Mouse (Mus musculus): ENCODE data around the gene Exoc8. TPM values are rescaled to one million over a fixed set of nuclear protein-coding genes. Genes with fewer than 3 reads are reported as not detected.

The Exoc8 gene
- total RNA-seq, 1 experiment, result 16.8 TPM

- TF ChIP-seq ZC3H11A (IDR thresholded peaks at IDR 0.05; ENCODE audit: borderline replicate concordance, low read depth, low read length) (no peak), MAFK (IDR thresholded peaks at IDR 0.05; ENCODE audit: insufficient read depth, low read depth, low read length) (no peak), ZNF384 (IDR thresholded peaks at IDR 0.05; ENCODE audit: low read depth, low read length) (no peak), HCFC1 (IDR thresholded peaks at IDR 0.05; ENCODE audit: borderline replicate concordance, insufficient read depth, low read length) (no peak), CHD2 (IDR thresholded peaks at IDR 0.05; ENCODE audit: low read depth, low read length) (no peak)
- DNase-seq (ENCODE audit: low read depth, low spot score), result no peak
- no peak overlapping the region for H3K4me3 ChIP-seq (ENCODE audit: insufficient read depth in 1 of 2, low read depth in 1 of 2, low read length in 2 of 2, poor library complexity in 1 of 2, severe bottlenecking in 1 of 2)
- no peak overlapping the region for H3K27ac ChIP-seq (ENCODE audit: insufficient read depth, low read depth, low read length, poor library complexity, severe bottlenecking)
- no peaks in the 10 kb centered on the region for H3K9me3 ChIP-seq (ENCODE audit: control insufficient read depth, insufficient read depth, low read depth, low read length)
- in situ Hi-C loops (cut with MboI; ENCODE audit: low sequenced_read_pairs in 2 of 2, unreplicated experiment in 2 of 2), result no loop called here
- H3K4me1 ChIP-seq (ENCODE audit: control insufficient read depth in 2 of 2, insufficient read depth in 2 of 2, low read length in 2 of 2, poor library complexity in 1 of 2), result no peaks in the 10 kb centered on the region
- peaks cover 6% of the 10 kb centered on the region; the same call in 1 of the 2 replicates for H3K36me3 ChIP-seq (ENCODE audit: control insufficient read depth, insufficient read depth, low read length, poor library complexity, severe bottlenecking)
- H3K9ac ChIP-seq (ENCODE audit: insufficient read depth, low read depth, low read length, poor library complexity, severe bottlenecking), result no peak overlapping the region
Measured at GRCm38 (mm10) chr8:124911938-124912872, 14.7 kb upstream of the Exoc8 start.

- Histone ChIP-seq H3K9me3 (ENCODE audit: control insufficient read depth, insufficient read depth, low read depth, low read length) (no peaks in the 10 kb centered on the region), H3K36me3 (ENCODE audit: control insufficient read depth, insufficient read depth, low read length, poor library complexity, severe bottlenecking) (peaks cover 6% of the 10 kb centered on the region; the same call in 1 of the 2 replicates), H3K4me3 (ENCODE audit: insufficient read depth in 1 of 2, low read depth in 1 of 2, low read length in 2 of 2, poor library complexity in 1 of 2, severe bottlenecking in 1 of 2) (no peak overlapping the region), H3K27ac (ENCODE audit: insufficient read depth, low read depth, low read length, poor library complexity, severe bottlenecking) (no peak overlapping the region), H3K9ac (ENCODE audit: insufficient read depth, low read depth, low read length, poor library complexity, severe bottlenecking) (no peak overlapping the region), H3K4me1 (ENCODE audit: control insufficient read depth in 2 of 2, insufficient read depth in 2 of 2, low read length in 2 of 2, poor library complexity in 1 of 2) (no peaks in the 10 kb centered on the region)
- DNase-seq (ENCODE audit: low read depth, low spot score), result no peak
- no peak for TF ChIP-seq CHD2 (IDR thresholded peaks at IDR 0.05; ENCODE audit: low read depth, low read length)
- no peak for TF ChIP-seq ZNF384 (IDR thresholded peaks at IDR 0.05; ENCODE audit: low read depth, low read length)
- TF ChIP-seq ZC3H11A (IDR thresholded peaks at IDR 0.05; ENCODE audit: borderline replicate concordance, low read depth, low read length), result no peak
- no peak for TF ChIP-seq HCFC1 (IDR thresholded peaks at IDR 0.05; ENCODE audit: borderline replicate concordance, insufficient read depth, low read length)
- TF ChIP-seq MAFK (IDR thresholded peaks at IDR 0.05; ENCODE audit: insufficient read depth, low read depth, low read length), result no peak
- in situ Hi-C loops (cut with MboI; ENCODE audit: low sequenced_read_pairs in 2 of 2, unreplicated experiment in 2 of 2), result no loop called here
Measured at GRCm38 (mm10) chr8:124910349-124910748, 12.8 kb upstream of the Exoc8 start.

GRCm38 (mm10) chr8:124909936-124910335 lies 12.4 kb upstream of the Exoc8 start:
- H3K4me1 ChIP-seq (ENCODE audit: control insufficient read depth in 2 of 2, insufficient read depth in 2 of 2, low read length in 2 of 2, poor library complexity in 1 of 2), result no peaks in the 10 kb centered on the region
- DNase-seq (ENCODE audit: low read depth, low spot score), result no peak
- in situ Hi-C loops (cut with MboI; ENCODE audit: low sequenced_read_pairs in 2 of 2, unreplicated experiment in 2 of 2), result no loop called here

GRCm38 (mm10) chr8:124905482-124905881 lies 8.0 kb upstream of the Exoc8 start:
- Histone ChIP-seq H3K9me3 (ENCODE audit: control insufficient read depth, insufficient read depth, low read depth, low read length) (no peaks in the 10 kb centered on the region), H3K4me1 (ENCODE audit: control insufficient read depth in 2 of 2, insufficient read depth in 2 of 2, low read length in 2 of 2, poor library complexity in 1 of 2) (no peaks in the 10 kb centered on the region), H3K4me3 (ENCODE audit: insufficient read depth in 1 of 2, low read depth in 1 of 2, low read length in 2 of 2, poor library complexity in 1 of 2, severe bottlenecking in 1 of 2) (no peak overlapping the region), H3K27ac (ENCODE audit: insufficient read depth, low read depth, low read length, poor library complexity, severe bottlenecking) (no peak overlapping the region), H3K9ac (ENCODE audit: insufficient read depth, low read depth, low read length, poor library complexity, severe bottlenecking) (no peak overlapping the region), H3K36me3 (ENCODE audit: control insufficient read depth, insufficient read depth, low read length, poor library complexity, severe bottlenecking) (peaks cover 32% of the 10 kb centered on the region)
- no peak for TF ChIP-seq CHD2 (IDR thresholded peaks at IDR 0.05; ENCODE audit: low read depth, low read length)
- TF ChIP-seq ZC3H11A (IDR thresholded peaks at IDR 0.05; ENCODE audit: borderline replicate concordance, low read depth, low read length), result no peak
- TF ChIP-seq ZNF384 (IDR thresholded peaks at IDR 0.05; ENCODE audit: low read depth, low read length), result no peak
- TF ChIP-seq MAFK (IDR thresholded peaks at IDR 0.05; ENCODE audit: insufficient read depth, low read depth, low read length), result no peak
- TF ChIP-seq HCFC1 (IDR thresholded peaks at IDR 0.05; ENCODE audit: borderline replicate concordance, insufficient read depth, low read length), result no peak
- in situ Hi-C loops (cut with MboI; ENCODE audit: low sequenced_read_pairs in 2 of 2, unreplicated experiment in 2 of 2), result no loop called here
- no peak for DNase-seq (ENCODE audit: low read depth, low spot score)

More at GRCm38 (mm10) chr8:124909936-124910335, 12.4 kb upstream of the Exoc8 start:
- Histone ChIP-seq H3K9ac (ENCODE audit: insufficient read depth, low read depth, low read length, poor library complexity, severe bottlenecking) (no peak overlapping the region), H3K36me3 (ENCODE audit: control insufficient read depth, insufficient read depth, low read length, poor library complexity, severe bottlenecking) (peaks cover 6% of the 10 kb centered on the region; the same call in 1 of the 2 replicates), H3K9me3 (ENCODE audit: control insufficient read depth, insufficient read depth, low read depth, low read length) (no peaks in the 10 kb centered on the region), H3K4me3 (ENCODE audit: insufficient read depth in 1 of 2, low read depth in 1 of 2, low read length in 2 of 2, poor library complexity in 1 of 2, severe bottlenecking in 1 of 2) (no peak overlapping the region), H3K27ac (ENCODE audit: insufficient read depth, low read depth, low read length, poor library complexity, severe bottlenecking) (no peak overlapping the region)
- no peak for TF ChIP-seq ZC3H11A (IDR thresholded peaks at IDR 0.05; ENCODE audit: borderline replicate concordance, low read depth, low read length)
- TF ChIP-seq HCFC1 (IDR thresholded peaks at IDR 0.05; ENCODE audit: borderline replicate concordance, insufficient read depth, low read length), result no peak
- TF ChIP-seq CHD2 (IDR thresholded peaks at IDR 0.05; ENCODE audit: low read depth, low read length), result no peak
